Mouse (Mus musculus): ENCODE measurements around the gene Numa1.

GRCm38 (mm10) chr7:101910138-101910537 lies 23.8 kb upstream of the Numa1 start:
- TF ChIP-seq CTCF (IDR thresholded peaks at IDR 0.05), result no peak
- no peak for TF ChIP-seq POLR2A (IDR thresholded peaks at IDR 0.05; ENCODE audit: insufficient read depth, low read depth, low read length)
- TF ChIP-seq EP300 (IDR thresholded peaks at IDR 0.05; ENCODE audit: insufficient read depth, low read depth, low read length), result no peak
